Mouse (Mus musculus) ES-CJ7 (cell line): ENCODE data around the gene Tmem216.

Experiments
- DNase-seq: peaks from one replicate; pipeline ENCODE4 v3.0.0; 2011; ENCODE audit warnings: low read depth, low spot score

Tmem216 gene

DNA sequence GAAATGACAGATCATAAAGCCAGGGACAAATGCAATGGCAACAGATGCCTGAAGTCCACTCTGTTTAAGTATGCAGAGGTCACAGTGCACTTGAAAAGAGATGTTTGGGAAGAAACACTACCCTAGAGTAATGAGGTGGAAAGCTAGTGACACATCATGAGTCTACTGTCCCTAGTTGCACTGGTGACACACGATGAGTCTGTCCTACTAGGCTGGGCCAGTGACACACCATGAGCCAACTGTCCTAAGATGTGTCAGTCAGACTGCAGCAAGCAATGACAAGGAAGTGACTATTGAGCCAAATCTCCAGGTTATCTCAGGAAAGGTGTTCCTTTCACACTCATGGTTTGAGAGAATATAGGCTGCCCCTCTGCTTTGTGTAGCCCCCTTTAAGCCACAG, 60.4 kb downstream of the Tmem216 start:
- DNase-seq, result no peak

DNA sequence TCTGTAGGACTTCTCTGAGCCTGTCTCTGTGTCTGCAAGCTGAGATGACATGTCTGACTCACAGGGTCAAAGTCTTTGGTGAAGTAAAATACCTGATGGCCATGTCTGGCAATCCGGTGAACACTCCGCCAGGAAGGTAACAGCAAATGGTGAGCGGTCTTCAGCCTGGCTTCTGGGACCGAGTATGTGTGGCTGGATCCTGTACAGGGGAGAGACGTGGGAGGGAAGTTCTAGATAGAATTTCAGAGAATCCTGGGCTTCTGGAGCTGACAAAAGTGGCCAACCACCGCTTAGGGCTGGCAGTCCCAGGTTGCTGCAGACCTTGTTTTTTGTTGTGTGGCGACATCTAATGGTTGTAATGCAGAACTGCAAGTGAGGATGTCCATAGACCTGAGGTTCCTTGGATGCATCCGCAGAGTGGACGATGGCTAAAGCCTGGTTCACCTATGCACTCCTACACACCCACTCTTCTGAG, 69.7 kb downstream of the Tmem216 start:
- DNase-seq, result peak; percentile 75
